Mouse (Mus musculus): Measurements from ENCODE around the gene Evc. TPM values are rescaled to one million over a fixed set of nuclear protein-coding genes. Genes with fewer than 3 reads are reported as not detected.

Gene Evc
- polyA plus RNA-seq, 1 experiment, result 9.1 TPM

- Histone ChIP-seq H3K4me1 (ENCODE audit: control insufficient read depth, insufficient read depth, low read length) (no peaks in the 10 kb centered on the region), H3K27me3 (ENCODE audit: control insufficient read depth, insufficient read depth, low read length, poor library complexity, severe bottlenecking) (no peaks in the 10 kb centered on the region), H3K27ac (ENCODE audit: insufficient read depth, low read length) (no peak overlapping the region), H3K4me3 (ENCODE audit: low read depth, low read length) (no peak overlapping the region), H3K9me3 (replicated peaks; ENCODE audit: control insufficient read depth, insufficient read depth, low read length, poor library complexity, severe bottlenecking) (no peaks in the 10 kb centered on the region), H3K36me3 (ENCODE audit: control insufficient read depth, insufficient read depth, low read length, poor library complexity, severe bottlenecking) (no peaks in the 10 kb centered on the region), H3K9ac (ENCODE audit: low read depth, poor library complexity, severe bottlenecking) (no peak overlapping the region)
- TF ChIP-seq CTCF (IDR thresholded peaks at IDR 0.05; ENCODE audit: low read depth, low read length) (peak; percentile 84), POLR2A (IDR thresholded peaks at IDR 0.05; ENCODE audit: insufficient read depth, low read length) (no peak), EP300 (IDR thresholded peaks at IDR 0.05; ENCODE audit: insufficient read depth, low read depth, low read length) (no peak)
Observed at GRCm38 (mm10) chr5:37298370-37298769, 38.3 kb downstream of the Evc start.

- H3K4me3 ChIP-seq (ENCODE audit: low read depth, low read length), result no peak overlapping the region
- no peaks in the 10 kb centered on the region for H3K36me3 ChIP-seq (ENCODE audit: control insufficient read depth, insufficient read depth, low read length, poor library complexity, severe bottlenecking)
- no peaks in the 10 kb centered on the region for H3K9me3 ChIP-seq (replicated peaks; ENCODE audit: control insufficient read depth, insufficient read depth, low read length, poor library complexity, severe bottlenecking)
- H3K27ac ChIP-seq (ENCODE audit: insufficient read depth, low read length), result no peak overlapping the region
- TF ChIP-seq CTCF (IDR thresholded peaks at IDR 0.05; ENCODE audit: low read depth, low read length) (no peak), EP300 (IDR thresholded peaks at IDR 0.05; ENCODE audit: insufficient read depth, low read depth, low read length) (no peak), POLR2A (IDR thresholded peaks at IDR 0.05; ENCODE audit: insufficient read depth, low read length) (no peak)
- H3K9ac ChIP-seq (ENCODE audit: low read depth, poor library complexity, severe bottlenecking), result no peak overlapping the region
- H3K27me3 ChIP-seq (ENCODE audit: control insufficient read depth, insufficient read depth, low read length, poor library complexity, severe bottlenecking), result no peaks in the 10 kb centered on the region
- H3K4me1 ChIP-seq (ENCODE audit: control insufficient read depth, insufficient read depth, low read length), result no peaks in the 10 kb centered on the region
Observed at GRCm38 (mm10) chr5:37296717-37297116, 40.0 kb downstream of the Evc start.

GRCm38 (mm10) chr5:37290983-37291382 lies 45.7 kb downstream of the Evc start:
- no peak overlapping the region for H3K9ac ChIP-seq (ENCODE audit: low read depth, poor library complexity, severe bottlenecking)
- H3K27ac ChIP-seq (ENCODE audit: insufficient read depth, low read length), result no peak overlapping the region
- TF ChIP-seq POLR2A (IDR thresholded peaks at IDR 0.05; ENCODE audit: insufficient read depth, low read length) (no peak), EP300 (IDR thresholded peaks at IDR 0.05; ENCODE audit: insufficient read depth, low read depth, low read length) (no peak), CTCF (IDR thresholded peaks at IDR 0.05; ENCODE audit: low read depth, low read length) (peak; percentile 83)
- H3K4me1 ChIP-seq (ENCODE audit: control insufficient read depth, insufficient read depth, low read length), result no peaks in the 10 kb centered on the region
- H3K9me3 ChIP-seq (replicated peaks; ENCODE audit: control insufficient read depth, insufficient read depth, low read length, poor library complexity, severe bottlenecking), result no peaks in the 10 kb centered on the region
- no peaks in the 10 kb centered on the region for H3K36me3 ChIP-seq (ENCODE audit: control insufficient read depth, insufficient read depth, low read length, poor library complexity, severe bottlenecking)
- H3K27me3 ChIP-seq (ENCODE audit: control insufficient read depth, insufficient read depth, low read length, poor library complexity, severe bottlenecking), result no peaks in the 10 kb centered on the region
- no peak overlapping the region for H3K4me3 ChIP-seq (ENCODE audit: low read depth, low read length)

DNA sequence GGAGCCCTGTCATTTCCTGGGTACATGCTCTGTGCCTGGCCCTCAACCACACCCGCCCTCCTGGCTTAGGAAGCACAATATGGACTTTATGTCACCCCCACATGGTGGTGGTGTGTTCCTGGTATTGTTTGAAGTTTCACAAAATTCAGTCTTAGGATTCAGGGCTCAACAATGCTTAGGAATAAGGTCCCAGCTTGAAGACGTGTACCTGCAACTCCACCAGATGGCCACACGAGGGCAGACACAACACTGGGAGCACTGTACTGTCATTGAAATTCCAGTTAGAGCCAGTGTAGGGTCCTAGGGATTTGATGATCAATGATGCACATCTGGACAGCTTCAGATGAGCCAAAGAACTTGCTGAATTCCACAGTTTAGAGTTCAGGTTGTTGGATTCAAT lies 47.5 kb downstream of the Evc start:
- H3K27me3 ChIP-seq (ENCODE audit: control insufficient read depth, insufficient read depth, low read length, poor library complexity, severe bottlenecking), result no peaks in the 10 kb centered on the region
- H3K36me3 ChIP-seq (ENCODE audit: control insufficient read depth, insufficient read depth, low read length, poor library complexity, severe bottlenecking), result no peaks in the 10 kb centered on the region

DNA sequence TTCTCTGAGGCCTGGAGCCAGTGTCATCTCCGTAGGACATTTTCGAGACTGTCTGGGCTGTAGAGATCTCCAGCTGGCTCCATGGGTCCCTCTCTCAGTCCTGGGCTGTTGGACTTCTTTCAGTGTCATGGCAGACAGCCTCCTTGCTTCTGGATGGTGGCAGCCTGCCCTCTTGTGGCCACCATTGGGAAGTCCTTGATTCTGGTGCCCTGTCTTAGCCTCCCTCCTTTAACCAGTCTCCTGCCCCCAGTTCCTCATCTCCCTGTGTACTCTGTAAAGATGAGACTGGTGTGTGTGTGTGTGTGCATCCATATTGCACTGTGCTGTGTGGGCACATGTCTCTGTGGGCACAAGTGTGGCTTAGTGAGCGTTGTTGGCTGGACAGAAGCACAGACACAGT lies 48.3 kb downstream of the Evc start:
- Histone ChIP-seq H3K9ac (ENCODE audit: low read depth, poor library complexity, severe bottlenecking) (no peak overlapping the region), H3K27ac (ENCODE audit: insufficient read depth, low read length) (no peak overlapping the region), H3K27me3 (ENCODE audit: control insufficient read depth, insufficient read depth, low read length, poor library complexity, severe bottlenecking) (no peaks in the 10 kb centered on the region), H3K4me1 (ENCODE audit: control insufficient read depth, insufficient read depth, low read length) (no peaks in the 10 kb centered on the region), H3K4me3 (ENCODE audit: low read depth, low read length) (no peak overlapping the region), H3K36me3 (ENCODE audit: control insufficient read depth, insufficient read depth, low read length, poor library complexity, severe bottlenecking) (no peaks in the 10 kb centered on the region), H3K9me3 (replicated peaks; ENCODE audit: control insufficient read depth, insufficient read depth, low read length, poor library complexity, severe bottlenecking) (no peaks in the 10 kb centered on the region)
- TF ChIP-seq POLR2A (IDR thresholded peaks at IDR 0.05; ENCODE audit: insufficient read depth, low read length) (no peak), EP300 (IDR thresholded peaks at IDR 0.05; ENCODE audit: insufficient read depth, low read depth, low read length) (no peak), CTCF (IDR thresholded peaks at IDR 0.05; ENCODE audit: low read depth, low read length) (peak; percentile 94)

More for the DNA sequence above, 47.5 kb downstream of the Evc start:
- Histone ChIP-seq H3K4me1 (ENCODE audit: control insufficient read depth, insufficient read depth, low read length) (no peaks in the 10 kb centered on the region), H3K9ac (ENCODE audit: low read depth, poor library complexity, severe bottlenecking) (no peak overlapping the region), H3K9me3 (replicated peaks; ENCODE audit: control insufficient read depth, insufficient read depth, low read length, poor library complexity, severe bottlenecking) (no peaks in the 10 kb centered on the region), H3K27ac (ENCODE audit: insufficient read depth, low read length) (no peak overlapping the region), H3K4me3 (ENCODE audit: low read depth, low read length) (no peak overlapping the region)
- TF ChIP-seq EP300 (IDR thresholded peaks at IDR 0.05; ENCODE audit: insufficient read depth, low read depth, low read length), result no peak
- peak; percentile 95 for TF ChIP-seq CTCF (IDR thresholded peaks at IDR 0.05; ENCODE audit: low read depth, low read length)

- Histone ChIP-seq H3K9ac (ENCODE audit: low read depth, poor library complexity, severe bottlenecking) (no peak overlapping the region), H3K27ac (ENCODE audit: insufficient read depth, low read length) (no peak overlapping the region), H3K9me3 (replicated peaks; ENCODE audit: control insufficient read depth, insufficient read depth, low read length, poor library complexity, severe bottlenecking) (no peaks in the 10 kb centered on the region), H3K27me3 (ENCODE audit: control insufficient read depth, insufficient read depth, low read length, poor library complexity, severe bottlenecking) (no peaks in the 10 kb centered on the region), H3K36me3 (ENCODE audit: control insufficient read depth, insufficient read depth, low read length, poor library complexity, severe bottlenecking) (peaks cover 9% of the 10 kb centered on the region), H3K4me3 (ENCODE audit: low read depth, low read length) (no peak overlapping the region), H3K4me1 (ENCODE audit: control insufficient read depth, insufficient read depth, low read length) (no peaks in the 10 kb centered on the region)
- TF ChIP-seq EP300 (IDR thresholded peaks at IDR 0.05; ENCODE audit: insufficient read depth, low read depth, low read length) (no peak), CTCF (IDR thresholded peaks at IDR 0.05; ENCODE audit: low read depth, low read length) (no peak), POLR2A (IDR thresholded peaks at IDR 0.05; ENCODE audit: insufficient read depth, low read length) (no peak)
Observed at GRCm38 (mm10) chr5:37281021-37281420, 55.7 kb downstream of the Evc start.

Data from ES-Bruce4 (cell line).